Mouse (Mus musculus) heart, embryonic 13.5 days (tissue): Measurements from ENCODE around the gene Tpmt. TPM values are rescaled to one million over a fixed set of nuclear protein-coding genes. Genes with fewer than 3 reads are reported as not detected.

ENCODE experiments used
- ATAC-seq: fragments of 200-750 bp; cut with Nextera tagmentation; 2 replicates; pipeline ENCODE4 v1.8.0; 2017; ENCODE audit warnings: moderate TSS enrichment; ENCODE audit not compliant: insufficient number of reproducible peaks, low FRiP score, low TSS enrichment; ENCODE audit errors: extremely low read depth
- H3K27ac ChIP-seq: fragments of 300-500 bp; sonication (generic); replicated peaks from 2 replicates; pipeline ENCODE4 v1.5.1; 2015; ENCODE audit warnings: moderate library complexity, mild to moderate bottlenecking, inconsistent platforms
- H3K27me3 ChIP-seq: fragments of 300-500 bp; sonication (generic); replicated peaks from 2 replicates; pipeline ENCODE4 v1.6.1; 2015; ENCODE audit warnings: mild to moderate bottlenecking, inconsistent platforms
- H3K36me3 ChIP-seq: fragments of 300-500 bp; sonication (generic); 2 replicates; pipeline ENCODE4 v1.6.1; 2015; ENCODE audit warnings: mild to moderate bottlenecking, inconsistent platforms
- H3K4me1 ChIP-seq: fragments of 300-500 bp; sonication (generic); 2 replicates; pipeline ENCODE4 v1.6.1; 2015; ENCODE audit warnings: inconsistent platforms
- H3K4me2 ChIP-seq: fragments of 300-500 bp; sonication (generic); 2 replicates; pipeline ENCODE4 v1.6.1; 2015; ENCODE audit warnings: inconsistent platforms, mild to moderate bottlenecking, moderate library complexity
- H3K4me3 ChIP-seq: fragments of 300-500 bp; sonication (generic); 2 replicates; pipeline ENCODE4 v1.5.1; 2015; ENCODE audit warnings: moderate library complexity, mild to moderate bottlenecking, inconsistent platforms
- H3K9ac ChIP-seq: fragments of 300-500 bp; sonication (generic); 2 replicates; pipeline ENCODE4 v1.6.1; 2015; ENCODE audit warnings: inconsistent platforms, mild to moderate bottlenecking, moderate library complexity
- H3K9me3 ChIP-seq: fragments of 300-500 bp; sonication (generic); 2 replicates; pipeline ENCODE4 v1.6.1; 2016; ENCODE audit warnings: inconsistent platforms
- WGBS: fragments of 180-500 bp; shearing (Covaris S2); methylation state at CpG from one replicate; pipeline ENCODE4 v1.1.7; 2015; ENCODE audit warnings: mixed read lengths; 5-methylcytosine and 5-hydroxymethylcytosine counted together
- polyA plus RNA-seq: library from polyadenylated mRNA; unstranded; fragments of >200 nt; fragmentation: Nextera tagmentation; extraction: Ambion mirVana; gene quantifications from 2 replicates; pipeline ENCODE4 v1.2.1, GENCODE M21; 2015

The Tpmt gene
- polyA plus RNA-seq, 1 experiment from 2014 or later = 11.9 TPM

- Histone ChIP-seq H3K9me3 (no peaks in the 10 kb centered on the region), H3K4me3 (peak overlapping the region; percentile 86), H3K4me2 (peak overlapping the region; percentile 100), H3K9ac (peak overlapping the region; percentile 71; the same call in 1 of the 2 replicates), H3K27ac (no peak overlapping the region), H3K27me3 (no peaks in the 10 kb centered on the region), H3K36me3 (0 out of 2 replicates have a peak, but pooled peaks cover 4% of the 10 kb centered on the region), H3K4me1 (peaks cover 16% of the 10 kb centered on the region)
- 52% methylated on average over 8 of the region's 8 CpGs for WGBS
- ATAC-seq = no peak
Measured at GRCm38 (mm10) chr13:47042024-47042633, 2.4 kb downstream of the Tpmt start.

- WGBS = 85% methylated on average over 5 of the region's 5 CpGs
- H3K4me3 ChIP-seq = no peak overlapping the region
- no peaks in the 10 kb centered on the region for H3K27me3 ChIP-seq
- ATAC-seq = no peak
- 0 out of 2 replicates have a peak, but pooled peaks cover 4% of the 10 kb centered on the region for H3K36me3 ChIP-seq
- no peaks in the 10 kb centered on the region for H3K9me3 ChIP-seq
- no peak overlapping the region for H3K4me2 ChIP-seq
- no peak overlapping the region for H3K27ac ChIP-seq
- peaks cover 16% of the 10 kb centered on the region for H3K4me1 ChIP-seq
- H3K9ac ChIP-seq = no peak overlapping the region
Measured at GRCm38 (mm10) chr13:47040061-47040460, 4.5 kb downstream of the Tpmt start.

- Histone ChIP-seq H3K4me3 (no peak overlapping the region), H3K9me3 (no peaks in the 10 kb centered on the region), H3K27ac (no peak overlapping the region), H3K4me2 (no peak overlapping the region), H3K4me1 (peaks cover 11% of the 10 kb centered on the region), H3K36me3 (0 out of 2 replicates have a peak, but pooled peaks cover 4% of the 10 kb centered on the region), H3K9ac (no peak overlapping the region), H3K27me3 (no peaks in the 10 kb centered on the region)
- 78% methylated on average over 6 of the region's 6 CpGs for WGBS
- no peak for ATAC-seq
Measured at GRCm38 (mm10) chr13:47037946-47038345, 6.6 kb downstream of the Tpmt start.

- Histone ChIP-seq H3K9ac (no peak overlapping the region), H3K27ac (no peak overlapping the region), H3K4me3 (no peak overlapping the region), H3K9me3 (no peaks in the 10 kb centered on the region), H3K4me1 (peaks cover 10% of the 10 kb centered on the region), H3K4me2 (no peak overlapping the region), H3K27me3 (no peaks in the 10 kb centered on the region), H3K36me3 (0 out of 2 replicates have a peak, but pooled peaks cover 4% of the 10 kb centered on the region)
- ATAC-seq = no peak
- 82% methylated on average over 4 of the region's 4 CpGs for WGBS
Measured at GRCm38 (mm10) chr13:47033602-47034001, 10.9 kb downstream of the Tpmt start.

- Histone ChIP-seq H3K4me2 (no peak overlapping the region), H3K9ac (no peak overlapping the region), H3K4me1 (peaks cover 10% of the 10 kb centered on the region), H3K4me3 (no peak overlapping the region), H3K9me3 (no peaks in the 10 kb centered on the region), H3K27ac (no peak overlapping the region), H3K27me3 (no peaks in the 10 kb centered on the region), H3K36me3 (no peaks in the 10 kb centered on the region)
- 82% methylated on average over 17 of the region's 17 CpGs for WGBS
- no peak for ATAC-seq
Measured at GRCm38 (mm10) chr13:47030376-47031107, 14.0 kb downstream of the Tpmt start.

- Histone ChIP-seq H3K4me1 (no peaks in the 10 kb centered on the region), H3K4me2 (no peak overlapping the region), H3K36me3 (no peaks in the 10 kb centered on the region; the same call in 1 of the 2 replicates), H3K27ac (no peak overlapping the region), H3K27me3 (peaks cover 1% of the 10 kb centered on the region), H3K9ac (no peak overlapping the region), H3K9me3 (no peaks in the 10 kb centered on the region), H3K4me3 (no peak overlapping the region)
- no peak for ATAC-seq
- WGBS = 82% methylated on average over 7 of the region's 7 CpGs
Measured at GRCm38 (mm10) chr13:47020798-47021197, 23.7 kb downstream of the Tpmt start.

- no peaks in the 10 kb centered on the region; the same call in 1 of the 2 replicates for H3K36me3 ChIP-seq
- peaks cover 5% of the 10 kb centered on the region for H3K27me3 ChIP-seq
- H3K4me3 ChIP-seq = no peak overlapping the region
- no peak overlapping the region for H3K27ac ChIP-seq
- ATAC-seq = no peak
- no peak overlapping the region for H3K4me2 ChIP-seq
- no peaks in the 10 kb centered on the region for H3K9me3 ChIP-seq
- 76% methylated on average over 7 of the region's 7 CpGs for WGBS
- no peak overlapping the region for H3K9ac ChIP-seq
- no peaks in the 10 kb centered on the region for H3K4me1 ChIP-seq
Measured at GRCm38 (mm10) chr13:47019774-47020173, 24.8 kb downstream of the Tpmt start.

- peaks cover 11% of the 10 kb centered on the region for H3K27me3 ChIP-seq
- no peak overlapping the region for H3K4me3 ChIP-seq
- H3K27ac ChIP-seq = no peak overlapping the region
- peaks cover 7% of the 10 kb centered on the region for H3K4me1 ChIP-seq
- no peak for ATAC-seq
- no peak overlapping the region for H3K4me2 ChIP-seq
- H3K9ac ChIP-seq = no peak overlapping the region
- WGBS = 30% methylated on average over 5 of the region's 5 CpGs
- H3K9me3 ChIP-seq = no peaks in the 10 kb centered on the region
- no peaks in the 10 kb centered on the region for H3K36me3 ChIP-seq
Measured at GRCm38 (mm10) chr13:47017259-47017658, 27.3 kb downstream of the Tpmt start.

- ATAC-seq = no peak
- Histone ChIP-seq H3K27ac (no peak overlapping the region), H3K9me3 (peaks cover 12% of the 10 kb centered on the region), H3K27me3 (peaks cover 11% of the 10 kb centered on the region), H3K9ac (no peak overlapping the region), H3K4me3 (peak overlapping the region; percentile 67), H3K4me2 (peak overlapping the region; percentile 99), H3K4me1 (peaks cover 7% of the 10 kb centered on the region), H3K36me3 (no peaks in the 10 kb centered on the region)
- WGBS = 71% methylated on average over 5 of the region's 5 CpGs
Measured at GRCm38 (mm10) chr13:47015195-47015501, 29.4 kb downstream of the Tpmt start.

GRCm38 (mm10) chr13:47014334-47015194 is 30.0 kb downstream of the Tpmt start, which contains the start of gene Nhlrc1:
Gene Nhlrc1, minus strand, starts transcription at chr13:47014850.
- Histone ChIP-seq H3K27ac (no peak within 1 kb of the TSS), H3K4me1 (peaks cover 7% of the 10 kb centered on the region)

GRCm38 (mm10) chr13:47013740-47014139 is 30.8 kb downstream of the Tpmt start:
- Histone ChIP-seq H3K9me3 (peaks cover 22% of the 10 kb centered on the region), H3K36me3 (no peaks in the 10 kb centered on the region), H3K27me3 (peaks cover 11% of the 10 kb centered on the region), H3K4me2 (peak overlapping the region; percentile 99), H3K4me1 (peaks cover 7% of the 10 kb centered on the region), H3K27ac (no peak overlapping the region), H3K9ac (no peak overlapping the region), H3K4me3 (peak overlapping the region; percentile 67)
- 54% methylated on average over 10 of the region's 10 CpGs for WGBS
- no peak for ATAC-seq

More at GRCm38 (mm10) chr13:47014334-47015194, 30.0 kb downstream of the Tpmt start, which contains the start of gene Nhlrc1:
- Histone ChIP-seq H3K4me3 (peak within 1 kb of the TSS; percentile 67), H3K27me3 (peaks cover 11% of the 10 kb centered on the region), H3K9me3 (peaks cover 18% of the 10 kb centered on the region), H3K9ac (peak within 1 kb of the TSS; percentile 81), H3K36me3 (no peaks in the 10 kb centered on the region), H3K4me2 (peak within 1 kb of the TSS; percentile 99)
- WGBS = 4% methylated on average over 73 of the region's 73 CpGs
- no peak for ATAC-seq
